Mouse (Mus musculus): ENCODE data around the gene Smarcal1.

Smarcal1 gene

GRCm38 (mm10) chr1:72590636-72591035 is 7.6 kb downstream of the Smarcal1 start:
- no peak for DNase-seq (ENCODE audit: low spot score)

GRCm38 (mm10) chr1:72592350-72592749 is 9.3 kb downstream of the Smarcal1 start:
- no peak for DNase-seq (ENCODE audit: low spot score)

- peak; percentile 56 for DNase-seq (ENCODE audit: low spot score)
Observed at GRCm38 (mm10) chr1:72593340-72593951, 10.4 kb downstream of the Smarcal1 start.

- DNase-seq (ENCODE audit: low spot score) = no peak
Observed at GRCm38 (mm10) chr1:72595686-72596085, 12.6 kb downstream of the Smarcal1 start.

GRCm38 (mm10) chr1:72596231-72596630 is 13.2 kb downstream of the Smarcal1 start:
- DNase-seq (ENCODE audit: low spot score) = no peak

GRCm38 (mm10) chr1:72599146-72600101 is 16.4 kb downstream of the Smarcal1 start:
- peak; percentile 40 for DNase-seq (ENCODE audit: low spot score)

- no peak for DNase-seq (ENCODE audit: low spot score)
Observed at GRCm38 (mm10) chr1:72600778-72601177, 17.7 kb downstream of the Smarcal1 start.

- DNase-seq (ENCODE audit: low spot score) = no peak
Observed at GRCm38 (mm10) chr1:72601233-72601632, 18.2 kb downstream of the Smarcal1 start.

GRCm38 (mm10) chr1:72602186-72602585 is 19.1 kb downstream of the Smarcal1 start:
- no peak for DNase-seq (ENCODE audit: low spot score)

- no peak for DNase-seq (ENCODE audit: low spot score)
Observed at GRCm38 (mm10) chr1:72602803-72603202, 19.8 kb downstream of the Smarcal1 start.

- DNase-seq (ENCODE audit: low spot score) = no peak
Observed at GRCm38 (mm10) chr1:72606186-72606673, 23.2 kb downstream of the Smarcal1 start.

GRCm38 (mm10) chr1:72609129-72609528 is 26.1 kb downstream of the Smarcal1 start:
- DNase-seq (ENCODE audit: low spot score) = no peak

- no peak for DNase-seq (ENCODE audit: low spot score)
Observed at GRCm38 (mm10) chr1:72609887-72610877, 27.1 kb downstream of the Smarcal1 start.

- no peak for DNase-seq (ENCODE audit: low spot score)
Observed at GRCm38 (mm10) chr1:72612172-72612571, 29.1 kb downstream of the Smarcal1 start.

GRCm38 (mm10) chr1:72635221-72635620 is 52.2 kb downstream of the Smarcal1 start:
- DNase-seq (ENCODE audit: low spot score) = no peak

- DNase-seq (ENCODE audit: low spot score) = peak; percentile 36
Observed at GRCm38 (mm10) chr1:72640658-72641410, 57.8 kb downstream of the Smarcal1 start.

- no peak for DNase-seq (ENCODE audit: low spot score)
Observed at GRCm38 (mm10) chr1:72673070-72673469, 90.0 kb downstream of the Smarcal1 start.

Measured in urinary bladder, postnatal 14 days (tissue).